In the genomic region with DNA sequence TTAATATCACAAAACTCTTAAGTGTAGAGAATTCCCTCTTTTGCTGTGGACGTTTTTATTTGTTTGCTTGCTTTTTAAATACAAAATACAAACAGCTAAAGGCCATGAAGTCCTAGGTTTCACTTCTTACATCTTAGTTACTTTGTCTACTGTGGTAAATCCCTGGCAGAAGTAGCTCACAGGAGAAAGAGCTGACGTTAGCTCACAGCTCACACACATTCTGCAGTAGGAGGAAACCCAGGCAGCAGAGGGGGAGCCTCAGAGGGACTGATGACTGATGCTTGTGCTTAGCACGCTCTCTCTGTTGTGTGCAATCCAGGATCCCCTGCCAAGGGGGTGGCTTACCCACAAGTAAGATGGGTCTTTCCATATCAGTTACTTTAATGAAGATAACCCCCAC, we compare ENCODE assay signal across 22 mouse cellular contexts.
A peak's percentile ranks its signal among the peaks of the same experiment; 100 is the strongest.
DNase-seq lines count a peak whose midpoint lies in the region; ATAC-seq lines count a peak whose summit lies in the region.
"Had no signal": no experiment of that assay in that cellular context is flagged by ENCODE, and none has a peak within 500 bp of the region (broad histone marks: within the 10 kb centered on the region; RNA-seq: fewer than 3 reads in every experiment).

No protein-coding gene starts in this region.

- H3K9me3 ChIP-seq in midbrain, embryonic 11.5 days (ENCODE audit: control insufficient read depth, low read length), result no peaks in the 10 kb centered on the region
- no peaks in the 10 kb centered on the region for H3K9me3 ChIP-seq in midbrain, embryonic 15.5 days
- H3K9me3 ChIP-seq: G1E had no signal

- DNase-seq in frontal cortex, postnatal 36 days (ENCODE audit: low spot score in 2 of 2), result no peak
- DNase-seq in midbrain, embryonic 11.5 days (ENCODE audit: low spot score, missing footprints), result peak; percentile 65
- DNase-seq in brain, adult 2 months (ENCODE audit: low read depth, low spot score), result peak; percentile 41
- no peak for DNase-seq in layer of hippocampus, adult 8-10 months (ENCODE audit: low spot score in 2 of 2)
- DNase-seq: adrenal gland, adult 2 months; adrenal gland, adult 8-10 months; adrenal gland, postnatal 10 days; adrenal gland, postnatal 14 days; adrenal gland, postnatal 25 days; adrenal gland, postnatal 36 days; B cell, adult 2 months; cerebellum, adult 11 months; cerebellum, adult 11-12 months; cerebellum, adult 18-20 months; cerebellum, adult 2 months had no signal

- no peaks in the 10 kb centered on the region for H3K27me3 ChIP-seq in midbrain, embryonic 11.5 days (ENCODE audit: control insufficient read depth, insufficient read depth, low read length)
- no peaks in the 10 kb centered on the region for H3K27me3 ChIP-seq in midbrain, embryonic 15.5 days (replicated peaks)
- H3K27me3 ChIP-seq: CH12.LX, Patski had no signal

- no peak overlapping the region for H3K4me3 ChIP-seq in midbrain, embryonic 11.5 days (ENCODE audit: low read depth, low read length)
- no peak overlapping the region for H3K4me3 ChIP-seq in midbrain, embryonic 15.5 days

- H3K27ac ChIP-seq in midbrain, embryonic 11.5 days (ENCODE audit: low read depth, low read length), result no peak overlapping the region
- no peak overlapping the region for H3K27ac ChIP-seq in midbrain, embryonic 15.5 days

- no peaks in the 10 kb centered on the region for H3K4me1 ChIP-seq in midbrain, embryonic 11.5 days (ENCODE audit: control insufficient read depth, insufficient read depth, low read length)
- no peaks in the 10 kb centered on the region for H3K4me1 ChIP-seq in midbrain, embryonic 15.5 days

- H3K9ac ChIP-seq in midbrain, embryonic 11.5 days (ENCODE audit: low read length), result no peak overlapping the region
- H3K9ac ChIP-seq in midbrain, embryonic 15.5 days, result no peak overlapping the region

- peak; percentile 88 for ATAC-seq in frontal cortex, adult (ENCODE audit: low TSS enrichment)
- ATAC-seq in midbrain, embryonic 11.5 days (ENCODE audit: low FRiP score), result no peak
- ATAC-seq in midbrain, embryonic 15.5 days (replicated peaks), result no peak
- ATAC-seq: activated CD4-positive, CD25-positive, alpha-beta regulatory T cell, adult 4 months; CD4-positive, CD25-positive, alpha-beta regulatory T cell, adult 4 months; Patski had no signal

- 73% methylated on average over 3 of the region's 3 CpGs for WGBS in midbrain, embryonic 11.5 days
- 87% methylated on average over 3 of the region's 3 CpGs for WGBS in midbrain, embryonic 15.5 days

- H3K36me3 ChIP-seq in midbrain, embryonic 11.5 days (ENCODE audit: control insufficient read depth, insufficient read depth, low read length), result no peaks in the 10 kb centered on the region
- peaks cover 4% of the 10 kb centered on the region; the same call in 1 of the 2 replicates for H3K36me3 ChIP-seq in midbrain, embryonic 15.5 days (replicated peaks)

- no peak overlapping the region for H3K4me2 ChIP-seq in midbrain, embryonic 11.5 days
- no peak overlapping the region for H3K4me2 ChIP-seq in midbrain, embryonic 15.5 days

Comparison
In these comparisons a context has a peak if more than half of its experiments do, and no peak if none do; other contexts are left out.
1. DNase-seq: peak in midbrain, embryonic 11.5 days (single experiment) and brain, adult 2 months (single experiment); none in frontal cortex, postnatal 36 days (0 of 2) and layer of hippocampus, adult 8-10 months (0 of 2).